Mouse (Mus musculus) hindbrain, embryonic 16.5 days (tissue): ENCODE results near the gene Prkaa2. TPM values are rescaled to one million over a fixed set of nuclear protein-coding genes. Genes with fewer than 3 reads are reported as not detected.

ENCODE experiments used
- ATAC-seq: fragments of 200-750 bp; cut with Nextera tagmentation; 2 replicates; pipeline ENCODE4 v1.8.0; 2017; ENCODE audit warnings: moderate TSS enrichment, moderate library complexity
- H3K27ac ChIP-seq: fragments of 300-500 bp; sonication (generic); 2 replicates; pipeline ENCODE4 v1.5.1; 2014; ENCODE audit warnings: low read depth, mild to moderate bottlenecking, control low read depth, low read length, moderate library complexity
- H3K27me3 ChIP-seq: fragments of 300-500 bp; sonication (generic); replicated peaks from 2 replicates; pipeline ENCODE4 v1.6.1; 2014; ENCODE audit warnings: low read length; ENCODE audit not compliant: control insufficient read depth, insufficient read depth
- H3K36me3 ChIP-seq: fragments of 300-500 bp; sonication (generic); 2 replicates; pipeline ENCODE4 v1.6.1; 2014; ENCODE audit warnings: mild to moderate bottlenecking, low read length, moderate library complexity, mixed read lengths; ENCODE audit not compliant: control insufficient read depth, insufficient read depth
- H3K4me1 ChIP-seq: fragments of 300-500 bp; sonication (generic); 2 replicates; pipeline ENCODE4 v1.6.1; 2014; ENCODE audit warnings: low read depth, low read length; ENCODE audit not compliant: control insufficient read depth, insufficient read depth
- H3K4me2 ChIP-seq: fragments of 300-500 bp; sonication (generic); 2 replicates; pipeline ENCODE4 v1.6.1; 2014; ENCODE audit warnings: mild to moderate bottlenecking, low read length, control low read depth, moderate library complexity
- H3K4me3 ChIP-seq: fragments of 300-500 bp; sonication (generic); 2 replicates; pipeline ENCODE4 v1.5.1; 2014; ENCODE audit warnings: mild to moderate bottlenecking, low read length, control low read depth, moderate library complexity
- H3K9ac ChIP-seq: fragments of 300-500 bp; sonication (generic); 2 replicates; pipeline ENCODE4 v1.6.1; 2014; ENCODE audit warnings: low read depth, mild to moderate bottlenecking, control low read depth, low read length, moderate library complexity
- H3K9me3 ChIP-seq: fragments of 300-500 bp; sonication (generic); 2 replicates; pipeline ENCODE4 v1.6.1; 2014; ENCODE audit warnings: mild to moderate bottlenecking, low read length, moderate library complexity; ENCODE audit not compliant: control insufficient read depth
- whole genome bisulfite sequencing: fragments of 180-500 bp; shearing (Covaris S2); extraction: QIAGEN DNeasy Blood & Tissue Kit; methylation state at CpG from one replicate; pipeline ENCODE4 v1.1.7; 2014; 5-methylcytosine and 5-hydroxymethylcytosine counted together
- polyA plus RNA-seq: library from polyadenylated mRNA; unstranded; fragments of >200 nt; fragmentation: Nextera tagmentation; extraction: Ambion mirVana; gene quantifications from 2 replicates; pipeline ENCODE4 v1.2.1, GENCODE M21; 2015

The Prkaa2 gene
- polyA plus RNA-seq, 1 experiment from 2014 or later, result 13.5 TPM

- WGBS, result 40% methylated on average over 14 of the region's 14 CpGs
- Histone ChIP-seq H3K27me3 (no peaks in the 10 kb centered on the region), H3K36me3 (no peaks in the 10 kb centered on the region), H3K4me1 (no peaks in the 10 kb centered on the region), H3K9me3 (no peaks in the 10 kb centered on the region), H3K4me3 (no peak overlapping the region), H3K27ac (no peak overlapping the region), H3K9ac (no peak overlapping the region), H3K4me2 (no peak overlapping the region)
- ATAC-seq, result 0 out of 2 replicates have a peak, but pooled peaks have one; percentile 42
Observed at GRCm38 (mm10) chr4:105151911-105152690, 42.4 kb upstream of the Prkaa2 start.

DNA sequence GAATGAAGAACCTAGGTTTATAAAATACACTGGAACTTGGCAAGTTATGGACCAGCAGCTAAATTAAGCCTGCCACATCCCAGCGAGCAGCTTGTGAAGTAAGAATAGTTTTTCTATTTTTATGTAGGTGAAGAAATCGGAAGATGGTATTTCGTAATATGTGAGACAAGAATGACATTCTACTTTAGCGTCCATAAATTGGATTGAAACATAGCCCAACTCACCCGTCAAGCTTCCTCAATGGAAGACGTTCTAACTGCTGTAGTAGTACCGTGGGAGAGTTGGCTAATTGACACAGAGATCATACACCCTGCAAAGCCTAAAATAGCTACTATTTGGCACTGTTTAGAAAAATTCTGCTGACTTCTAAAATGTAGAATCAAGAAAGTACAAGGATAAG, 39.8 kb upstream of the Prkaa2 start:
- Histone ChIP-seq H3K4me1 (no peaks in the 10 kb centered on the region), H3K27ac (no peak overlapping the region)

DNA sequence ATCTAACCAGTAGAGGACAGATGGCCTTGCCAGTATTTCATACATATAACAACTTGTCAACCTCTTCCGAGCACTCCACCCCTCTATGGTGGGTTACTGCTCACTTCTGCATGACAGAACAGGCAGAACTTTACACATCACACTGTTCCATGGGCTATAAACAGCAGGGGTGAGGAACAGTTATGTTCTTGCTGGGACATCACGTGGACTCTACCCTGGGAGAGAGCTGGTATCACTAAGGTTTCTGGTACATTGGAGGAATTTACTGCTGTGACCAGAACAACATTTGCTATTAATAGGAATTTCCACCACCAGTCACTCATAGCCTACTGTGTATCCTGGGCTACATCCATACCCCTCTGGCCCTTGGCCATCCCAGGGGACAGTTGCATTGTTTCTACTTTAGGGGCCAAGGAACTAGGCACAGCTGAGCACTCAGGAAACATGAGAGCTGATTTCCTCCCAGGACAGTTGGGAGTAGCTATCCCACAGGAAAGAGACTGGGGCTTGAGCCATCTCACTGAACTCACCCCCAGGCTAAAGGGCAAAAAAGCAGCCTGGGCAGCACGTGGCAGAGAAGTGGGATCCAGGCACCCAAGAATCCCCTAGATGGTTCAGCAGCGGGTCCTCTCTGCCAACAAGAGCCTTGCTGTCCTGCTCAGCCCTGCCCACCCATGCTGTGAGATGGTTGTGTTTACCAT, 23.8 kb upstream of the Prkaa2 start:
- no peaks in the 10 kb centered on the region for H3K36me3 ChIP-seq
- ATAC-seq, result no peak
- H3K9ac ChIP-seq, result no peak overlapping the region
- H3K27ac ChIP-seq, result no peak overlapping the region
- H3K4me2 ChIP-seq, result no peak overlapping the region
- WGBS, result 80% methylated on average over 4 of the region's 4 CpGs
- H3K27me3 ChIP-seq, result no peaks in the 10 kb centered on the region
- H3K4me1 ChIP-seq, result no peaks in the 10 kb centered on the region
- no peak overlapping the region for H3K4me3 ChIP-seq
- H3K9me3 ChIP-seq, result no peaks in the 10 kb centered on the region

More for the DNA sequence above, 39.8 kb upstream of the Prkaa2 start:
- H3K27me3 ChIP-seq, result no peaks in the 10 kb centered on the region
- H3K4me2 ChIP-seq, result no peak overlapping the region
- 87% methylated on average over 7 of the region's 7 CpGs for WGBS
- H3K9ac ChIP-seq, result no peak overlapping the region
- H3K4me3 ChIP-seq, result no peak overlapping the region
- H3K9me3 ChIP-seq, result no peaks in the 10 kb centered on the region; the same call in 1 of the 2 replicates
- ATAC-seq, result no peak
- H3K36me3 ChIP-seq, result no peaks in the 10 kb centered on the region

DNA sequence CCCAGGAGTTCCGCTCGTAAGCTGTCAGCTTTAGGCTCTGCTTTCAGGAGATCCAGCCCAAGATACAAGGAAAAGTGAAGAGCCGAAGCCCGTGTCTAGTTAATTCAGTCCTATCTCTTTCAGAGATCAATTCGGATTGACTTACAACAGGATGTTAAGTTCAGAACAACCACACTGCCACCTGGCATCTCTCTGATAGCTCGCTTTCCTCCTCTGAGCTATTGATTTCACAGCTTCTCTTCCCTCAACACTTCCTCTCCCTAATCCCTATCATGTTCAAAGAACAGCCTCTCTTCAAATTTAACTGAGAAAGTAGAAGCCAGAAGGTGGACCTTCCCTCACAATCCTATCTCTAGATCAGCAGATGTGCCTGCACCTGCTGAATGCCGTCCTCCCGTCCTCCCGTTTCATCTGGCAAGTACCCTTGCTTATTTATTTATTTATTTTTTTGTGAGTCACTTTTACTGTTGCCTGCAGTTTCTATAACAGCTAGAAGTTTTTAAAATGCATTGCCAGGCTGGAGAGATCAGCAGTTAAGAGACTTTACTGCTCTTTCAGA, 22.1 kb upstream of the Prkaa2 start:
- no peak overlapping the region for H3K4me2 ChIP-seq
- H3K36me3 ChIP-seq, result no peaks in the 10 kb centered on the region
- 0 out of 2 replicates have a peak, but pooled peaks cover 1% of the 10 kb centered on the region for H3K9me3 ChIP-seq
- 82% methylated on average over 9 of the region's 9 CpGs for WGBS
- no peak overlapping the region for H3K4me3 ChIP-seq
- no peaks in the 10 kb centered on the region for H3K27me3 ChIP-seq
- H3K9ac ChIP-seq, result no peak overlapping the region
- no peak overlapping the region for H3K27ac ChIP-seq
- H3K4me1 ChIP-seq, result no peaks in the 10 kb centered on the region
- no peak for ATAC-seq

GRCm38 (mm10) chr4:105129212-105129611, 19.5 kb upstream of the Prkaa2 start:
- no peak overlapping the region for H3K9ac ChIP-seq
- WGBS, result 61% methylated on average over 7 of the region's 7 CpGs
- H3K36me3 ChIP-seq, result no peaks in the 10 kb centered on the region
- no peak for ATAC-seq
- H3K27ac ChIP-seq, result no peak overlapping the region
- no peaks in the 10 kb centered on the region for H3K4me1 ChIP-seq
- no peaks in the 10 kb centered on the region for H3K27me3 ChIP-seq
- no peak overlapping the region for H3K4me2 ChIP-seq
- H3K4me3 ChIP-seq, result no peak overlapping the region
- H3K9me3 ChIP-seq, result 0 out of 2 replicates have a peak, but pooled peaks cover 3% of the 10 kb centered on the region

DNA sequence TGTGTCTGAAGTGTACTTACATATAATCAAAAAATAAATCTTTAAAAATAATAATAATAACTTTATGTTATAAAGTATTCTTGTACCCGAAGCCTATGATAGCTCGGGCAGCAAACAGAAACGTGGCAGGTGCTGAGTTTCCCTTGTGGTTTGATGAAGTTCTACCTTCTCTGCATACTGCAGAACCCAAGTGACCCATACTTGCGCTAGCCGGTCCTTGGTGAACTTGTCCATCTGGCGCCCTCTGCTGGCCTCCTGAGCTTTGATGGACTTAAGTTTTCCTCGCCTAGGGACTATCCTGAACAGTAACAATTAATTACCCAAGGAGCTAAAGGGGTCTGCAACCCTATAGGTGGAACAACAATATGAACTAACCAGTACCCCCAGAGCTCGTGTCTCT, 12.7 kb upstream of the Prkaa2 start:
- no peaks in the 10 kb centered on the region for H3K36me3 ChIP-seq
- H3K4me2 ChIP-seq, result no peak overlapping the region
- no peaks in the 10 kb centered on the region for H3K27me3 ChIP-seq
- no peak overlapping the region for H3K4me3 ChIP-seq
- ATAC-seq, result no peak
- no peaks in the 10 kb centered on the region for H3K4me1 ChIP-seq
- H3K9ac ChIP-seq, result no peak overlapping the region
- 0 out of 2 replicates have a peak, but pooled peaks cover 3% of the 10 kb centered on the region for H3K9me3 ChIP-seq
- 49% methylated on average over 7 of the region's 8 CpGs for WGBS
- no peak overlapping the region for H3K27ac ChIP-seq

DNA sequence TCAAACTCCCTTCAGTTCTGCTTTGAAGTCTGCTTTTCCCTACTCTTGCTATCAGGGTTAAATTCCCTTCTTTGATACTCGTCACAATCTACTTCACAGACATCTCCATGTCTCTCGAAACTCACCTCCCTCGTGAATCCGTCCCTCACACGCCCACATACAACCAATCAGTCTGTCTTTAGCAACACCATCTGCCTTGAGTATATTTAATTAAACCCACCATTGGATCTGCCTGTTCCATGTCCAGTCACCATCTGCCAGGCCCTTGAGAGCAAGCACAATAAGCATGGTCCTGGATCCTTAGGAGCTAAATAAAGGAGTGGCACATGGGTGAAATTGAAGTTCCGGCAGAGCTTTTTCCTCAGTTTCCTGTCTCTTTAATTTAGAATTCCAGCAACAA, 11.4 kb upstream of the Prkaa2 start:
- H3K27me3 ChIP-seq, result no peaks in the 10 kb centered on the region
- WGBS, result 52% methylated on average over 6 of the region's 6 CpGs
- H3K4me1 ChIP-seq, result no peaks in the 10 kb centered on the region
- H3K4me3 ChIP-seq, result no peak overlapping the region
- no peaks in the 10 kb centered on the region for H3K9me3 ChIP-seq
- H3K27ac ChIP-seq, result no peak overlapping the region
- H3K36me3 ChIP-seq, result no peaks in the 10 kb centered on the region
- ATAC-seq, result no peak
- H3K4me2 ChIP-seq, result no peak overlapping the region
- H3K9ac ChIP-seq, result no peak overlapping the region

DNA sequence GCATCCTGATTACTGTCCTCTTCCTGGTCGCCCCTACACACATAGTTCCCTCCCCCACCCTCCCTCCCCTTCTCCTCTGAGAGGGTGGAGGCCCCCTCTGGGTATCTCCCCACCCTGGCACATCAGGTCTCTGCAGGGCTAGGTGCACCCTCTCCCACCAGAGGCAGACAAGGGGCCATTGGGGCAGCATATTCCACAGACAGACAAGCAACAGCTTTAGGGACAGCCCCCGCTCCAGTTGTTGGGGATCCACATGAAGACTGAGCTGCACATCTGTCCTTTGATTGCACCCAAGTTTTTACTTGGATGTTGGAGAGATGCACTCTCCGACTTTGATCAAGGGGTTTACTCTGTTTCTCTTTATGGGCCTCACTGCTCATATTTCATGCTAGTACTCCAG, 3.8 kb upstream of the Prkaa2 start:
- H3K27me3 ChIP-seq, result no peaks in the 10 kb centered on the region
- H3K4me3 ChIP-seq, result no peak overlapping the region
- H3K4me2 ChIP-seq, result no peak overlapping the region
- H3K9me3 ChIP-seq, result no peaks in the 10 kb centered on the region
- H3K9ac ChIP-seq, result no peak overlapping the region
- no peak overlapping the region for H3K27ac ChIP-seq
- no peak for ATAC-seq
- H3K36me3 ChIP-seq, result no peaks in the 10 kb centered on the region
- peaks cover 9% of the 10 kb centered on the region; the same call in 1 of the 2 replicates for H3K4me1 ChIP-seq
- WGBS, result 78% methylated on average over 3 of the region's 3 CpGs

DNA sequence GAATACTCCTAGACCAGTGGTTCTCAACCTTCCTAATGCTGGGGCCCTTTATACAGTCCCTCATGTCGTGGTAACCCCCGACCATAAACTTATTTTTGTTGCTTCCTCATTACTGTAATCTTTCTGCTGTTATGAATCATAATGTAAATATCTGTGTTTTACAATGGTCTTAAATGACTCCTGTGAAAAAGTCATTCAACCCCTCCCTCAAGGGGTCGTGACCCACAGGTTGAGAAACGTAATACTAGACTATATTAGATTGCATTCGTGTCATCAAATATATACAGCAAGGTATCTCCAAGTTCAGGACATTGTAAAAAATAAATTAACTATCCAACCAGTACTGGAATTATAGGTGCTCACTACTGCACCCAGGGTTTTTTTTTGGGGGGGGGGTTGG, 3.4 kb upstream of the Prkaa2 start:
- no peak overlapping the region for H3K4me3 ChIP-seq
- no peaks in the 10 kb centered on the region for H3K36me3 ChIP-seq
- no peaks in the 10 kb centered on the region for H3K27me3 ChIP-seq
- no peak overlapping the region for H3K9ac ChIP-seq
- WGBS, result 88% methylated on average over 5 of the region's 5 CpGs
- no peaks in the 10 kb centered on the region for H3K9me3 ChIP-seq
- no peak for ATAC-seq
- no peak overlapping the region for H3K4me2 ChIP-seq
- H3K27ac ChIP-seq, result no peak overlapping the region
- H3K4me1 ChIP-seq, result peaks cover 13% of the 10 kb centered on the region
